Mouse (Mus musculus) monocyte, adult 2 months (primary cell): Measurements from ENCODE around the gene Sfmbt1.
A peak's percentile ranks its signal among the peaks of the same experiment; 100 is the strongest.

Experiments
- DNase-seq, 2 experiments: peaks; one replicate each; pipeline ENCODE4 v3.0.0; 2022; ENCODE audit warnings: low spot score in 2 of 2, low read depth in 1 of 2

The Sfmbt1 gene

DNA sequence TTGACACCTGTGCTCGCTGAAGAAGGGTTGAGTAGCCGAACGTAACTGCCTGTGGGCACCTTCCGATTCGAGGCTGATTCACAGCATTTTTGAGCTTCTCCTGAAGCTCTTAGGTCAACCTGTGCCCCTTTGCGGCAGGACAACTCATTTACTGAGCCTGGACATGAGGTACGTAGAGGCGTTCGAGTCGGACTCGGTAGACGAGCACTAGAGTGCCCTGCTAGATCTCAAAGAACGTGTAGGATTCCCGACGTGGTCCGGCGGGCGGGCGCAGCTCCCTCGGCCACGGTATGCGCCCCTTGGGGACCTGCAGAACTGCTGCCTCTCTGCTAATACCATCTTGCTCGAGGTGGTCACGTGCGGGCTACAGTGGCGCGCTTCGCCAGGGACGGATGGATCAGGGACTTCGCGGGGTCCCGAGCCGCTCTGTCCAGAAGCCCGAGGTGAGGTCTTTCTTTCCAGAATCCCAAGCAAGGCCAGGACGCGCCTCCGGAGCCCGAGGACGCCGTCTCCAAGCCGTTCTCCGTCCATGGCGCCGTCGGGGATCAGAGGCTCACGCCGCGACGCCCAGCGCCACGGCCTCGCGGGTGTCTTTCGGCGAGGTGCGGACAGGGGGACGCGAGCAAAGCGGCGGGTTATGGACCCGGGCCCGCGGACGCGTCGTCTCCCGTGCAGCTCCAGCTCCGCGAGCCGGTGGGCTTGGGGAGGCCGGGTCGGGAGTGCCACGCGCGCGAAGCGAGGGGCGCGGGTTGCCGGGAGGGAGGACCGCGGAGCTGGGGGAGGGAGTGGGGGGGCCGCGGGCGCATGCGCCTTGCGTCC lies at the start of gene Sfmbt1:
Gene Sfmbt1 (plus strand): TSS at position 51 of the 819 bp plus-strand sequence.
- DNase-seq, result peak in 1 of 2 experiments; percentile 49

DNA sequence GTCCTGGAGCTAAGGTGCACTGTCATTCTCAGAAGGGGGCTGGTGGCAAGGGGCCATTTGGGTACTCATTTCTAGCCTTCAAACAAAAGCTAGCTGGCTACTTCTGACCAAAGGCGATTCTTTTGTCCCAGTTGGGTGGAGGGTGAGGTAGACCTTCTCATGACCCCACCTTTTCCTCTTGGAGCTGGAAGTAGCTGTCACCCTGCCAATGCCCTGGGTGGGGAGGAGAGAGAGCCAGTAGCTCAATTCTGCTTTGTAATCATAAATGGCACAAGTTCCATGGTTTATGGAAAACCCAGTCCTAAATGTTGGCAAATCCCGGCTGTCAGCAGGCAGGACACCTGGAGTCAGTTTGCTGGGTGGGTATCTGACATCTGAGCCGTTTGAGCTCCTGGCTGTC lies 48.6 kb upstream of the Sfmbt1 start:
- no peak for DNase-seq

DNA sequence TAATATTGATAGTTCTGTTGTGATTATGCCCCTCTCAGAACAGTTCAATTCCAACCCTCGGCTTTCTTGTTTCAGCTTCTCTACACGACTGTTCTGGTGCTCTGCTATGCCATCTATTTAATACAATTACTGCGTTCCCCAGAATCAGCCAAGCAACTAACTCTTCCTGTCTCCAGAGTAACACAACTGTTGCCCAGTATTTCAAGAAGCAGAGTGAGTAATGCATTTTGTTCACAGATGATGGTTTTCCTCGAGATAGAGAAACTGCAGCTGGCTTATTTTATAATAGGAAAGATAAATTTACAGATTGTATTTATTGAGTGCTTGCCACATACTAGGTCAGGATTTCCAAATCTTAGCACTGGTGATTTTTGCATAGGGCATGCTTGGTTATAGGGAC lies 48.0 kb upstream of the Sfmbt1 start:
- DNase-seq, result no peak

- DNase-seq, result no peak
Measured at GRCm38 (mm10) chr14:30670161-30670560, 44.5 kb upstream of the Sfmbt1 start.

- no peak for DNase-seq
Measured at GRCm38 (mm10) chr14:30671095-30671985, 43.3 kb upstream of the Sfmbt1 start.

GRCm38 (mm10) chr14:30671986-30672312 lies 42.7 kb upstream of the Sfmbt1 start:
- peak; percentile 56 to 80 for DNase-seq

DNA sequence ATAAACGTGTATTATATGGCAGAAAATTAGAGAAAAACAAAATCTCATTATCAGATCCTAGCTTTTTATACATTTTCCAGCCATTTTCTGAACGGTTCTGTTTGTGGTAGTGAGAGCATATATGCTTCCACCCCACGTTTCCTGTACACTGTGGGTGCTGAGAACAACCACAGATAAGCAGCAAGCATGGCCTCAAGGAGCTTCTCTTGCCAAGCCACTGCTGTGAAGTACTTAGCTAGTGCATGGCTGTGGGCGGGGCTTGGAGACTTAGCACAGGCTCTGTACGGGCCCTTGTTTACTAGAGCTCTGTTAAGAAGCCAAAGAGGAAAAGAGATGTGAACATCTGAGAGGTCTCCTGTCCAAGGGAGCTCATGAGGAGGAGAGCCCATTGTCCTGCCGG lies 39.7 kb upstream of the Sfmbt1 start:
- DNase-seq, result no peak

DNA sequence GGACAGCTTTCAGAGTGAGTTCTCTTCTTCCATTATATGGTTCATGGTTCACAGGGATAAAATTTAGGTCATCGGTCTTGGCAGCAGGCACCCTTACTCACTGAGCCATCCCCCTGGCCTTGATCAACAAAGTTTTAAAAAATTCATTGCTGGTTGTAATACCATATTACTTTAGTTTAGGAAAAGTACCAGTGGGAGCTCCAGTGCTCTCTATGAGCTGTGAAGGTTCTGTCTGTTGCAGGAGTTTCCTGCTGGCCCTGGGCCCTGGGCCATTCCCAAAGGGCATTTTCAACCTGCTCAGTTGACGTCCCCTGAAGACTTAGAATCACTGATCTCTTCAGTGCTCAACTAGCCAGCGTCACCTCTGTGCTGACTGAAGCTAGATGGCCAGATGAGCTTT lies 32.5 kb upstream of the Sfmbt1 start:
- DNase-seq, result no peak

GRCm38 (mm10) chr14:30690685-30691084 lies 24.0 kb upstream of the Sfmbt1 start:
- no peak for DNase-seq

DNA sequence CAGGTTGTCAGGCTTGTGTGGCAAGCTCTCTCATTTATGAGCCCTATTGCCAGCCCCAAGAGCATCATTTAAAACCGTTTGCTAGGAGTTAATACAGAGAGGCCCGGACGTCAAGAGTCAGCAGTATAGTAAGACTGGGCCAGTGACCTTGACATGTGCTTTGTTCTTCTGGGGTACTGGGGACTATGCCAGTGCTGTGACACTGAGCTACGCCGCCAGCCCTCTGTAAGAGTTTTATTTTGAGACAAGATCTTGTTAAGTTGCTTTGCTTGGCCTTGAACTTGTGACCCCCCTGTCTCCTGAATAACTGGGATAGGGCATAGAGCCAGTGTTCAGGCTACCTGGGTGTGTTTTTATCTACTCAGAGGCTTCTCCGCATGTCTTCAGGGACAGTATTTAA lies 22.2 kb upstream of the Sfmbt1 start:
- DNase-seq, result no peak

- DNase-seq, result peak in 1 of 2 experiments; percentile 17
Measured at GRCm38 (mm10) chr14:30694786-30695185, 19.9 kb upstream of the Sfmbt1 start.

DNA sequence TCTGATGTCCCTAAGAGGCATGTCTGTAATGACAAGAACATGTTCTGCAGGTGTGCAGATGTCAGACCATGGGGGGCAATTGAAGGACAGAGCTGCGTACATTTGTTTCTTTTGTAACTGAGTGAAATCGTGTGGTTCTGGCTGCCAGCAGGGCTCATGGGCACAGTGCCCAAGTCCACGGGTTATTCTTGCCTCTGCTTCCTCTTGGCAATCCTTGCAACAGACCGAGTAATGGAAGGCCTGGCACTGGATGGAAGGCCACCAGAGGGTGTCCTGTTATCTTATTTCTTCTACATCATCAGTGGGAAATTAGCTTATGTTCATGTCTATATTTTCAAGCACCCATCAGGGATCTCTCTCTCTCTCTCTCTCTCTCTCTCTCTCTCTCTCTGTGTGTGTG lies 19.0 kb upstream of the Sfmbt1 start:
- DNase-seq, result peak; percentile 48 to 53

GRCm38 (mm10) chr14:30697407-30698052 lies 17.1 kb upstream of the Sfmbt1 start:
- DNase-seq, result no peak

GRCm38 (mm10) chr14:30699656-30700055 lies 15.0 kb upstream of the Sfmbt1 start:
- peak in 1 of 2 experiments; percentile 16 for DNase-seq

- no peak for DNase-seq
Measured at GRCm38 (mm10) chr14:30702512-30702911, 12.1 kb upstream of the Sfmbt1 start.

DNA sequence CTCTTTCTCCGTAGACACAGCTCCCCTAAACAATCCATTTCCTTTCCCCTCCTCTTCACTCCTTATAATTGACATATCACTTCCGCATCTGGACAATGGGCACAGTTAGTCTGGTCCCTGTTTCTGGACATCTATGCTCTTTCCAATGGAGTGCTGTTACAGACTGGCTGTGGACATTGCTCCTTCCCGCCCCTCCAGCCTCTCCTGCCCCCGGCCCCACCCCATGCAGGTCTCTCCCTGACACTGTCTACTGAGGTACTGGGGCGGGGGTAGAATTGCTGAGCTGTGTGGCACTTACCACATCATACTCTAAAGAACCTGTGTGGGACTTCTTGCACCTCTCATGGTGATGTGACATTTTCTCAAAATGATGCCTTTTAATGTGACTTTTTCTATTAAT lies 11.6 kb upstream of the Sfmbt1 start:
- no peak for DNase-seq

- no peak for DNase-seq
Measured at GRCm38 (mm10) chr14:30704098-30704855, 10.4 kb upstream of the Sfmbt1 start.

GRCm38 (mm10) chr14:30711892-30712291 lies 2.8 kb upstream of the Sfmbt1 start:
- no peak for DNase-seq

DNA sequence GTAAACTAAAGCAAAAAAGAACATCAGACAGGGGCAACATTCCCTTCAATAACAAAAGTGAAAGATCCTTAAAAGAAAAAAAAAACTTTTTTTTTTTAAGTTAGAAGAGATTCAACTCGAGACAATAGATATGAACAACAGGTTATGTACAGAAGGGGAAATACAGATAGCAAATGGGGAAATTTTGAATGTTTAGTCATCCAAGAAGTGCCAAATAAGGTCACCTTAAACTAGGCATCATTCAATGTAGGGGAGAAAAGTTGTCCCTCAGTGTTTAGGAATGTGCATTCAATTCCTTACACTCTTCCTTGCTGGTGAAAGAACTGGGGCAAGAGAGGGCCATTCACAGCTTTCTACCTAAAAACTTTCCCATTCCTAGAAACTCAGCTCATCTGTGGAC lies 880 bp upstream of the Sfmbt1 start:
- DNase-seq, result no peak

DNA sequence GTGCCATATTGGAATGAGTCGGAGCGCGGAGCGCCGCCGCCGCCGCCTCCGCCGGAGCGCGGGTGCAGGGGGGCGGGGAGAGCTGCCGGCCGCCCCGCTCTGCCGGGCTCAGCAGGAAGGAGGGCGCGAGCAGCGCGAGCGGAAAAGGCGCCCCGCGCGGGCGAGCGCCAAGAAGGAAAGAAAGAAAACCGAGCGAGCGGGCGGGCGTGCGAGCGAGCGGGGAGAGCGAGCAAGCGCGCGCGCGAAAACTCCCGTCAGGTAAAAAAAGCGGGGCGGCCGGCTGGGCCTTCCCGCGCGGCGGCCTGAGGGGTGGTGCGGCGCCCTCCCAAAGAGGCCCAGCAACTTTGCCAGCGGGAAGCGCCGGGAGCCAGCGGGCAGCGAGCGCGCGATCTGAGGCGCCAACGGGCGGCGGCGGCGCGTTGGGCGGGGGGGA lies 985 bp downstream of the Sfmbt1 start:
- no peak for DNase-seq
